Mouse (Mus musculus) testis, adult 2 months (tissue): Measurements from ENCODE around the gene Ly6g6e.

Source experiments
- CTCF ChIP-seq: fragments of 200-500 bp; IDR thresholded peaks from 2 replicates; pipeline ENCODE4 v1.5.1; 2012; ENCODE audit warnings: low read depth, mild to moderate bottlenecking, inconsistent platforms, low read length, moderate library complexity; ENCODE audit not compliant: control insufficient read depth, insufficient read depth, insufficient replicate concordance
- POLR2A ChIP-seq: fragments of 200-500 bp; IDR thresholded peaks from 2 replicates; pipeline ENCODE4 v1.6.1; 2012; ENCODE audit warnings: low read depth, mild to moderate bottlenecking, inconsistent platforms, low read length, moderate library complexity; ENCODE audit not compliant: control insufficient read depth

- TF ChIP-seq CTCF = no peak
- TF ChIP-seq POLR2A = no peak
Observed at GRCm38 (mm10) chr17:35092403-35093198, 15.9 kb downstream of the Ly6g6e start.
